Mouse (Mus musculus) thymus, postnatal 0 days (tissue): Measurements from ENCODE around the gene Dusp15. TPM values are rescaled to one million over a fixed set of nuclear protein-coding genes. Genes with fewer than 3 reads are reported as not detected.

Experiments
- DNase-seq: peaks from one replicate; pipeline ENCODE4 v3.0.0-alpha.2; 2015; ENCODE audit warnings: low spot score
- polyA plus RNA-seq: library from polyadenylated mRNA; unstranded; fragments of >200 nt; fragmentation: Nextera tagmentation; extraction: Ambion mirVana; gene quantifications from 2 replicates; pipeline ENCODE4 v1.2.1, GENCODE M21; 2015

Gene Dusp15
- polyA plus RNA-seq, 1 experiment from 2014 or later, result 1.0 TPM

DNA sequence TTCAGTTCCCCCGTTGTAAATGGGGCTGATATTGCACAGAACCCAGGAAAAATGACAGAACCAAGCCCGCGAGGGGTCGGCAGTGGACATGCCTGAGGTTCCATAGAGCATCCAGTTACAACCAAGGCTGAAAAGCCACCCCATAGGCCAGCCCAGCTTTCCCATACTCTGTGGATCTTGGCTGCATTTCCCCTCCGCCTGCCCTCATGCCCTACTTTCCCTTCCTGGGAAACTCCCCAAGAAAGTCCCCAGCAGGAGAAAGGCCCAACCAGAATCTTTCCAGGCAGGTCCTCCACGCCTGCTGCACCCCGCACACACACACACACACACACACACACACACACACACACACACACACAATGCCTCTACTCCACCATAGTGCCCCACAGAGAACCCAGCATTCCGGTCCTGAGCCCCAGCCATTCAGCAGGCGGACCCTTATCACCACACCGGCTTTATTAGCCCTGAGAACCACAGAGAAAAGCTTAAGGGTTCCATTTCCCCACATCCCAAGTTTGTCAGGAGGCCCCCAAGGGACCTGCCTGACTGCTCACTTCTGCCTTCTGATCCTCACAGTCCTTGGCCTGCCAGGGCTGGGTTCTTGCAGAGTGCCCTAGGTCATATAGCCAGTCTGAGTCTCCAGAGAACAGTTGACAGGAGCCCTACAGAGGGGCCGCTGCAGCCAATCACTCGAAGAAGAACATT, 19.9 kb downstream of the Dusp15 start:
- DNase-seq, result no peak

DNA sequence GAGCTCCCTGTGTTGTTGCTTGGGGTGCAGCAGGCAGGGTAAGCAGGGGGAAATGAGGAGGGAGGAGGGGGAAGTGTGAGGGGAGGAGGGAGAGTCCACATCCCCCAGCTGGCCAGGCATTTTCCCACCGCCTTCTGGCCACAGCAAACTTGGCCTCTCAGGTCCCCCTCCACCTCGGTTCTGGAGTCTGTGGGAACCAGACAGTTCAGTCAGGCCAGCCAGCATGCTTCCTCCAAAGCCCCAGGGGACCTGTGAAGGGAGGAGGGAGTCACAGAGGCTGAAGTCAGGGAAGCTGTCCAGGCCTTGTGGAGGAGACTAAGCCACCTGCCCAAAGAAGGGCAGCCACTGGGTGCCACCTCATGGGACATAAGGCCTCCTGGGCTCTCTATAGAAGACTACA, 21.2 kb downstream of the Dusp15 start:
- DNase-seq, result no peak

DNA sequence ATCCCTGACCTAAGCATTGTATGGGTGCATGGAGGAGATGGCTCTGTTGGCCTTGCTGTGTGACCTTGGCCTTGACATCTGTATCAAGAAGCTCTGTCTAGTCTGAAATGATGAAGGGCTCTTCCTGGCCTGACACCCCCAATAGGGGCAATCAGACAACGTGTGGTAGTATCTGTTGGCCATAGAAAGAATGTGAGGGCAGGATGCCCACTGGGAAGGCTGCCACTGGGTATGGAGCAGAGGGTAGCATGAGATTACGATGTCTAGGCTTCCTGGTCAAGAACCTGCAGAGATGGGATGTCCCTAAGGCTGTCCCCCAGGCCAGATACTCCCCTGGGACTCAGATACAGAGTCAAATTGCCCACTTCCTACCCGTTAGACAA, 22.5 kb downstream of the Dusp15 start:
- no peak for DNase-seq

DNA sequence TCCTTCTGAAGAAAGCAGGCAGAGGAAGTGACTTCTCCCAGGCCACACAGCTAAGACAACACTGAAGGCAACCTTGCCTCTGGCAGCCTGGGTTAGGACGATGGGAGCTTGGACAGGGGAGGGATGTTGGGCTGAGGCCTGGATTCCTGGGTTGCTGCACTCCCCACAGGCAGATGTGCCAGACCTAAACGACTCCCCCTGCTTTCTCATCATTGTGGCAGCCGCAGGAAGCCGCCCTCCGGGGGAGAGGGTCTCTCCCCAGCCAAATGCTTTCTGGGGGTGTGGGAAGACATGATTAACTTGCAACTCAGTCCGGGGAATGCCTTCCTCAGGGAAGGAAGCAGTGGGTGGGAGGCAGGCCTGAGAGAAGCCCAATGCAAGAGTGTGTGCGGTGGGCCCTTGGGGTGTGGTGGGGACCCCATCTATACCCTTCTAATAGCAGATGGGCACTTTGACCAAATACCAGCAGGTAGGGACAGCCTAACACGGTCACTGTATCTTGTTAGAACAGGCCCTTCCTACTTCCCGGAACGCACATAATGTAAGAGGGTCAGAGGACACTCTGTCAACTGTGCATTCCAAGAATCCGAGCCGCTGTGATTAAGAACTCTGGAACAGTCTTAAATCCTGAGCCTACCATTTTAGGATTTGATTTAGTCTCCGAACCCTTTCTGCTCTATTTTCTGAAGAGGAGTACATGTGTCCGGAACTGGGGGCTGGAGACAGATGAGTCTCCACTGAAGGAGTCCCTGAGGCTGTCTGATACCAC, 23.1 kb downstream of the Dusp15 start:
- DNase-seq, result no peak

DNA sequence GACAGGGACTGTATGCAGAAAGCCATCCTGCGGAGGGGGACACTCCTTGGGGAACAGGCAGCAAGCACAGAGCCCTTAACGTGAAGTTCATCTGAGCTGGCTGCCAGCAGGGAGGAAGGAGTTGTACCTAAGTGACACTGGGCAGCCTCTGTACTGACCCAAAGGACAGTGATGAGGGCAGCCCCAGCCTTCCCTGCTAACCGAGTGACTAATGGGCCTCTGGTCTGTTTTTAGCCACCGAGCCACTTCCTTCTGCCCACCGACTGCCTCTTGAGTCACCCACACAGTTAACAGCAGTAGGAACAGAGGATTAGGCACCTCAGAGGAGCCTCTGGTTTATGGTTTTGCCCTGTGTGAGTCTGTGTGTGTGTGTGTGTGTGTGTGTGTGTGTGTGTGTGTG, 24.1 kb downstream of the Dusp15 start:
- DNase-seq, result no peak

DNA sequence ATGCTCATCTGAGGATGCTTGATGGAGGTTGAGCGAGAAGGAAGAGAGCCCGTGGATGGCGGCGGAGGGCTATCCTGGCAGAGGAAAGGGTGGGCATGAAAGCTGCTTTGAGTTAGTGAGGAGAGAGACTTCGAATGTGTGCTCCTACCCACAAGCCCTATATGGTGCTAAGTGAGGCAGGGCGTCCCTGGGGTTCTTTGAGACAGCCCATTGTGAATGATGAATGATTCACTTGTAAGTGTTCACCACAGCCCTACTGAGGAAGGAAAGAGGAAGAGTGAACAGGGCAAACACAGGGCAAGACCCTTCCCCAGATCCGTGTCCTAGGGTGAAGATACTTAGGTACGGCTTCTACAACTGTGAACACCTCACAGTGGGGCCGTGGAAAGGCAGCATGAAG, 24.6 kb downstream of the Dusp15 start:
- no peak for DNase-seq

DNA sequence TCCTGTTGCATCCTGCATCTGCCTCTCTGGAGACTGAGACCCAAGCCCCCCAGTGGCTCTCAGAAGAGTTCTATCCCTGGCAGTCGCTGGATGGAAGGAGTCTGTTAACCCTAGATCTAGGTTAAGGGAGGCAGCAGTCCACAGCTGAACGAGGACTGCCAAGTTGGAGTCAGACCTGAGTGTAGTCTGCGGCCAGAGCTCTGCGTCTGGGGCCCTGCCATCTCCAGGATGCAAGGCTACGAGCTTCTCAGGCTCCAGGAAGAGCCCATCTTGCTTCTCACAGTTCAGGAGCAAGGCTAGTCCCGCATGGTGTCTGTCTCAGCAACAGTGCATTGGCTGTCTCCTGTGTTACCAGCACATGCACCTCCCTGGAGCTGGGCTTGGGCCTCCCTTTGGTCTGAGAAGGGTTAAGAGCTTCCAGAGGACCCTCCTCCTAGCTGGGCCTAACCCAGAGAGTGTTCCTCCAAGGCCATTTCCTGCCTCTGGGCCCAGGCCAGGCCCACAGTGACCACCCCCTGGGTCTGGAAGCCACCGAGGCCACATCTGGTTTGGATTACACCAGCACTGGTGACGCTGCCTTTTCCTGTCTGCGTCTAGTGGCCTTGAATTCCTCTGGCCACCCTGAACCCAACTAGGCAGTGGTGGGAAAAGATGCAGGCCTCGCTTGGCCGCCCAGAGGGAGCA, 26.2 kb downstream of the Dusp15 start:
- DNase-seq, result no peak

DNA sequence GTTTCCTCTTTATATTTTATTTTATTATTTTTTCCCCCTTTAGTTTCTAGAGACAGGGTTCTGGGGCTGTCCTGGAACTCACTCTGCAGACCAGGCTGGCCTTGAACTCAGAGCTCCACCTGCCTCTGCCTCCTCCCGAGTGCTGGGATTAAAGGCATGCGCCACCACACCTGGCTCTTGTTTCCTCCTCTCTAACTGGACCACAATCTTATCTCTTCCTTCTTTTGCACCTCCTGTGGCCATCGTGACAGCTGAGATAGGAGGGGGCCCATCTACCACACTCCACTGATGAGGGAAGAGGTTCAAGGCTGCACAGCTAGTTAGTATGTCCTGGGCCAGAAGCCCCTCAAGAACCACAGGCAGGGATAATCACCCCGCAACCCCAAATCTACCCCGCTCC, 27.0 kb downstream of the Dusp15 start:
- DNase-seq, result no peak

DNA sequence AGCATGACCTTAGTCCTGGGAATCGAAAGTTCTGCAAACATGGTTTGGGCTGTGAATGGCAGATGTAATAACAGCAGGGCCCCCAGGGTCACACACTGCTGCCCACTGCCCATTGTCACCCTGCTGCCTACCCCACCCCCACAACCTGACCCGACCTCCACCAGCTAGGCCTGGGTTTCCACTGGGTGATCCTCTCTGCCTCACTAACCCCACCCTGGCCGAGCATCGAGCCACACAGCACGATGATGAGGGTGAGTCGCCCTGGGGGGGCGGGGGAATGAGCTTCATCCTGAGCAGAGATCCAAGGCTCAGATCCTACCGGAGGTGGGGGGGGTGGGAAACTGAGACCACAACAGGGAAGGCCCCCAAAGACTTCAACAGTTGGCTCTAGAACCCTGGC, 27.4 kb downstream of the Dusp15 start:
- no peak for DNase-seq

DNA sequence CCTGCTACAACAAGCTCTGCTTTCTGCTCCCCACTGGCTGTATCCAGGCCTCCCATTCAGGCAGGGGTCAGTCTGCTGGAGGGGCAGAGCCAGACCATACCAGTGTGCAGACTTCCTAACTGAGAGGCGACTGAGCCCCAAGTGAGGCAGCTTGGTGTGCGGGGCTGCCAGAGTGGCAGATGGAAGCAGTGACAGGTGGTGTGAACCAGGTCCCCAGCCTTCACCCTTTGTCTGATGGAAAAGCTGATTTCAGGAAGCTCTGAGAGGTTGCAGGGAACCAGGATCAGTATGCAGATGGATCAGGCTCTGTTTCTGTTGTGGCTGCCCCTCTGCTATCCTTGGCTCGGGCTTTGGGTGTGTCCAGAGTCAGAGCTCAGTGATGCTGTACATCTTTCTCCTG, 27.9 kb downstream of the Dusp15 start:
- no peak for DNase-seq

DNA sequence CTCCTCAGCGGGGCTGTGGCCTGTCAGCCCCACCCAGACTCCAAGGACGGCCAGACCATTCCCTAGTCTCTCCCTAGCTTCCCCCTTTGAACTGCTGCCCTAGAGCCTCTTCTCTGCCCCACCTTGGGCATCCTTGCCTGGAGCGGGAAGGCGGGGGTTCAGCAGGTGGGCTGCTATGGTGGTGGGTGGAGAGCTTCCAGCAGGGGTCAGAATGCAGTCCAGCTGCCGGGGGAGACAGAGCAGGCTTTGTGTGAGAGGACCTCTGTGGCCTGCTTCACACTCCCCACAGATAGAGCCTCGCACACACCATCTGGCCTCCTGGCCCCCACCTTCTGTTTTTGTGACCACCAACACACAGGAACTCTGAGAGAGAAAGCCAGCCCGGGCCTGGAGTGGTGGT, 29.1 kb downstream of the Dusp15 start:
- DNase-seq, result no peak

DNA sequence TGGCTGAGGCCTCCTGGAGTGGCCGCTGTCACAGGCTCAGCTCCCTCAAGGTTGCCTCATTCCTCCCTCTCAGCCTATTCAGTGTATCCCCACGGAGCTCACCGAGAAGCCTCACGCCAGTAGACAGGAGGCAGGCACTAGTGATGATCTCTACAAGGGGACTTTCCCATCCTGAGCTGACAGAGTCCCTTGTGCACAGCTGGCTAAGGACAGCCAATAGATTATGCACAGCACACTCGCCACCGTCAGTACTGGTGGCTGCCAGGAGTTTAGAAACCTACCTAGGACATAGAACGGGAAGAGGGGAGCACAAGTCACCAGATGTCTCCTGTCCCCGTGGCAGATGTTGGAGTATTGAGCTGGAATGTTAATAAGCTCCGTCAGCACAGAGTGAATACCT, 33.8 kb downstream of the Dusp15 start:
- DNase-seq, result no peak

DNA sequence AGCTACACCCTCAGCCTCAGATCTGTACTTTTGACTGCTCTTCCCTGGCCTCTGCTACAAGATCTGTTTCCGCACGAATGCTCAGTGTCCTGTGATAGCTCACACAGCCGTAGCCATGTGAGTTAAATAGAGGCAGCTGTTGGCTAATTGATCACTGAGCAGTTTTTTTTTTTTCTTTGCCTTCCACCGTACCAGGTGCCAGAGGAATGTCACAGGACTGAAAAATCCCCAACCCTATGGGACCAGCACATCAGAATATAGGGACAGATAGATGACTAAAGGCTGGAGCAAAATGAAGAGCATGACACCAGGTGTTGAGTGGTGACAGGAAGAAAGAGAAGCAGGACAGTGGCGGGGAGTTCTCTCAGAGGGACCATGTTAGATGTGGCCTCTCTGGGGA, 35.4 kb downstream of the Dusp15 start:
- no peak for DNase-seq

DNA sequence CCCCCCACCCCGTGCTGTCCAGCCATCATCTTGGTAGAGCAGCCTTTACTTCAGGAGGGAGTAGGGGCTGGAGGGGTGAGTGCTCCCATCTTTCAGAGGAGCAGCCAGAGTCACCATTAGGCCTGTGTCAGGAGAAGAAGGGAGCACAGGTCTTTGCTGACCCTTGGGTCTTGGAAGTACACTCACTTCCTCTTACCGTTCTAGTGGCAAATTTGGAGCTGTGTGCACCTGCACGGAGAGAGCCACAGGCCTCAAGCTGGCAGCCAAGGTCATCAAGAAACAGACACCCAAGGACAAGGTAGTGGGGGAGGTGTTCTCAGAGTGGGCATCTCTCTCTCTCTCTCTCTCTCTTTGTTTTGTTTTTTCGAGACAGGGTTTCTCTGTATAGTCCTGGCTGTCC, 36.0 kb downstream of the Dusp15 start:
- no peak for DNase-seq

DNA sequence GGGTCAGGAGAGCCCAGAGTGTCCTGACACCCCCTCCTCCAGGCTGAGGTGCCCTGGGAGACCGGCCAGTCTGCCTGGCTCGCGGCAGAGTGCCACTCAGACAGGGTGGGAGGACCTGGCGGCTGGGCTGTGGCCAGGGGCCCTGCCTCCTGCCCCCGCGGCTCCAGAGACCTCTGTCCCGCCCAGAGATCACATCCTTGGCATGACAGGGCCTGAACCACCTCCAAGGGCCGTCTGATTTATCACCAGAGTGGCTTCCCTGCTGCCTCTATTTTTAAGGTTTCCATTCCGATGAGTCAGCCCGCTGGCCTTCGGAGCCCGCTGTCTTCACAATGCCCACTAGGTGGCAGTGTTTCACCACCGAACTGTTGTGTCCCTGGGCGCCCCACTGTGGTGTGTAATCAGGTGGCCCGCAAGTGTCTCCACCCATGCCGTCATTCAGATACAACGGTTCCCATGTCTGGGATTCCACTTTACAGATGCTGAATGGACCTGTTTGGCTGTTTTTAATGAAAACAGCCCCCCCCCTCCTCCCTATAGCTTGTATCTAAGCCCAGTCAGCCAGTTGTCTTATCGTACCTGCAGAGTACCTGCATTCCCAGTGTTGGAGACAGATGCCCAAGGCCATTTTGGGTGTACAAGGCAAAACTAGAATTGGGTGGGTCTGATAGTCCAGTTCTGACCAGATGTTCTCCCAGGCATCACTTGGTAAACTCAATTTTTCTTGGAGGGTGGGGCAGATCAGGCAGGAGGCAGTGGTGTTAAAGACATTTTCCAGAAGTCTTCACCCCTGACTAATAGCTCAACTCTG, 37.0 kb downstream of the Dusp15 start:
- peak; percentile 87 for DNase-seq

DNA sequence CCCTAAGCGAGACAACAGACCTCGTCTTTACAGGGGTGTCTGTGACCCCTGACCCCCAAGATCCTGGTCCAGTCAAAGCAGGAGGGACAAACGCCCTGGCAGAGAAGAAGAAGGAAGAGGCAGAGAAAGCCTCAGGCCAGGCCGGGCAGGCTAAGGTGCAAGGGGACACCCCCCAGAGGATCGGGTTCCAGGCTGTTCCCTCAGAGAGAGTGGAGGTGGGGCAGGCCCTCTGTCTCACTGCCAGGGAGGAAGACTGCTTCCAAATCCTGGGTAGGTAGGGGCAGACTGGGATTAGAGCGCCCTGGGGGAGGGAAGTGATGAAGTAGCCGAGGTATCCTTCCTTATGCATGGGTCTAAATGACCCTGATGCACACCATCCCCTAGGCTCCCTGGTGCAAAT, 38.0 kb downstream of the Dusp15 start:
- DNase-seq, result no peak

DNA sequence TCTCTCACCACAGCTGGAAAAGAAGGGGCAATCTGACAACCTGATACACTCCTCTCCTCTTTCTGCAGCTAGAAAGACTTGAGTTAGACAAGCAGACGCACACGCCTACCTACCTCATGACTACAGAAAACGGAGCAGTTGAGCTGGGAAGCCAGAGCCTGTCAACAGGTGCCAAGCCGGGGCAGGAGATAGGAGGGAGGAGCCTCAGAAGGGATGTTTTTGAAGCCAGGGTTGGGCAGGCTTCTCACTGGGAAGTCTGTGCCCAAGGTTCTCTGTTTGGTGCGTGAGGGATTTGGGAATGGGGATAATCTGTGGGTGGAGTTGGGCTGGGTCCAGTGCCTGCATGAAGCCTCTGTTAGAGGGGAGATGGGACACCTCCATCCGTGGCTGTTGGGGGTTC, 40.1 kb downstream of the Dusp15 start:
- DNase-seq, result no peak

DNA sequence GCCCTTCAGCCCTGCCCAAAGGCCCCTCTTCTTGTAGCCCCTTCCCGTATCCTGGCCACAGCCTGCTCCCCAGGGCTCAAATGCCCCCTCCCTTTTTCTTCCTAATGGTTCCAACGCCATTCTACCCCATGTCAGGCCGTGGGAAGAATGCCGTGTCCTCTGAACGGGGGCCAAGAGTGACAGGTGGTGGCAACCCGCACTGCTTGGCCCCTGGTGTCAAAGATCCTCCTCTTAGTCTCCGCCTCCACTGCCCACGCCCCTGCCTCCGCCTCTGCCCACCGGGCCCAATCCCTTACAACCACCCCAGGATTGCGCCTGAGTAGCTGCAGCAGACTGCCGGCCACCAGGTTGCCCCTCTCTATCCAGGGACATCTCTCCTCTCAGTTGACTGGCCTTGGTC, 40.5 kb downstream of the Dusp15 start, which contains the start of gene Mylk2:
Gene Mylk2, plus strand, starts transcription at position 322 of the 400 bp plus-strand sequence.
- no peak for DNase-seq

DNA sequence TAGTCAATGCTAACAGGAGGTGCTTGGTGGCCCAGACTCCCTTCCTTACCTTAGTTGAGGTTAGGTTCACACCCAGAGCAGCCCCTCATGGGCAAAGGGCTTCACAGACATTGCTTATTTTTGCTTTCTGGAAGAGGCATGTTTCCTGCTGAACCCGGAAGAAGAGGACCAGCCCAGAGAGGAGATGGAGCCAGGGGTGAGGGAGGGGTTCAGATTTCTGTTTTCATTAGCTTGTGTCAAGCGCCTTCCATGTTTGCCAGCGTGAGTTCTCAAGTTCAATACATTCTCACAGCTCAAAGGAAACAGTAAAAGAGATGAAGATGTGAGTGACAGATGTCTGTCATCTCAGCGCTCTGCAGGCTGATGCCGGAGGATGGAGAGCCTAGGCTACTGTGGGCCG, 41.6 kb downstream of the Dusp15 start:
- no peak for DNase-seq

DNA sequence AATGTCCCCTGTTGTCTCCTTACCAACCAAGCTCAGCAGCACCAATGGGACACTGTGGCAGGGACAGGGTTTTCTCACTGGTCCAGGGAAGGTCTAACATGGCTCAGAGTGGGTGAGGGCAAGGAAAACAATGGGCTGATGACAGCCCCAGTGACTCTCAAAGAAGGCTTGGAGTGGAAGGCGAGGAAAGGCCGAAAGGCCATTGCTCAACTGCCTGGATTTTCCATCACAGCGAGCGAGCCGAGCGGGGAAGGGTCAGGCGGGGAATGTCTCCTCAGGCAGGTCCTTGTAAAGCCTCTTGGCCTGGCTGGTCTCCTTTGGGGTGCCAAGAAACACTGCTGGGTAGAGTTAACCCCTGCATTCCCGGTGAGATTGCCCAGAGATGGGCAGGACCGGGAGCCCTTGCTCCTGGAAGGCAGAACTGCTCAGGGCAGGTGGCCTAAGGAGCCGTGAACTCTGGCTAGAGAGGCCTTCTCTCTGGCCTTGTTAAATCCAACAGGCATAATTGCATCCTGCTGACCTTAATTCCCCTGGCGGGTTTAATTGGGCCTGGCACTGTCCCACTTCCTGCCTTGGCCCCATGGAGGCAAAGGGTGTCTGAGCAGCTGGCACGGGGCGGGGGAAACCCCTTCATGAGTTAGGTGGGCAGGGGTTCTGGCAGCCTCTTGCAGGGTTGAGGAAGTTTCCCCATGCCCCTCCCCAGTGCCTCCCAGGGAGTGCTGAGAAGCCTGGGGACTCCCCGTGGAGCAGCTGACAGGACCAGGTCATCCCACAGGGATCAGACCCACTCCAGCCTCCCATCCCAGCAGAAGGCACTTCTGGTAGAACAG, 44.2 kb downstream of the Dusp15 start:
- no peak for DNase-seq
